Mouse (Mus musculus) NIH3T3 (cell line): Measurements from ENCODE around the gene Reck.

ENCODE experiments used
- DNase-seq: peaks from one replicate; pipeline ENCODE4 v3.0.0-alpha.2; 2012; ENCODE audit warnings: low read depth

The Reck gene

DNA sequence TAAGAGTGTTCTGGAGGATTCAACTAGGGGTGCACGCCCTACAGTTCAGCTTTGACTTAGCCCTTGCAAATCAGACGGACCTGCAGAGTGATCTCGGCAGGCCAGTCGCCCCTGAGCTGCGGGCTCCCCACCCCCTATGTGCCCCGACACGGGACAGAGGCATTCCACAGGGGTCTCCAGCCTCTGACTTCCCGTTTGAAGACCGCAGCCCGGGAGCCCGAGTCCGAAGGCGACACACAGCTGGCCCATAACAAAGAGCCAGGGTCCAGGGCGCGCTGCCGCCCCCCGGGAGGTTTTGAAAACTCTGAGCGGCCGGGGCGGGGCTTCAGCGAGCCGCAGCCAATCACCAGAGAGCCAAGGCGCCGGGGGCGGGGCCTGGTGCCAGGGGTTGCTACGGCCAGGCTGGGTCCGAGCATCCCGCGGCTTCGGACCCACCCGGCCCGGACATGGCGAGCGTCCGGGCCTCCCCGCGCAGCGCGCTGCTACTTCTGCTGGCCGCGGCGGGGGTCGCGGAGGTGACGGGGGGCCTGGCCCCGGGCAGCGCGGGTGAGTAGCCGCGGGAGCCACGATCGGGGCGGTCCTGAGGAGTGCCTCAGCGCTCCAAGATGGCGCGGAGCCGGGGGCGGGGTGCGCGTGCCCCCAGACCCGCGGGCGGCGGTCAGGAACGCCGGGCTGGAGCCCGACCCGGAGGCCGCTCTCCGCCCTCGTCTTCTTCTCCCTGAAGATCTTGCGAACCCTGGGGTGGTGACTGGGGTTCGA lies at the start of gene Reck:
TSS of gene Reck (plus strand) at position 371 of the 759 bp plus-strand sequence.
- peak; percentile 86 for DNase-seq

- no peak for DNase-seq
Observed at GRCm38 (mm10) chr4:43828806-43829205, 46.5 kb upstream of the Reck start.

- DNase-seq: no peak
Observed at GRCm38 (mm10) chr4:43832031-43832430, 43.3 kb upstream of the Reck start.

- no peak for DNase-seq
Observed at GRCm38 (mm10) chr4:43833752-43834151, 41.6 kb upstream of the Reck start.

- no peak for DNase-seq
Observed at GRCm38 (mm10) chr4:43834749-43835148, 40.6 kb upstream of the Reck start.

- DNase-seq: no peak
Observed at GRCm38 (mm10) chr4:43838326-43838725, 37.0 kb upstream of the Reck start.

DNA sequence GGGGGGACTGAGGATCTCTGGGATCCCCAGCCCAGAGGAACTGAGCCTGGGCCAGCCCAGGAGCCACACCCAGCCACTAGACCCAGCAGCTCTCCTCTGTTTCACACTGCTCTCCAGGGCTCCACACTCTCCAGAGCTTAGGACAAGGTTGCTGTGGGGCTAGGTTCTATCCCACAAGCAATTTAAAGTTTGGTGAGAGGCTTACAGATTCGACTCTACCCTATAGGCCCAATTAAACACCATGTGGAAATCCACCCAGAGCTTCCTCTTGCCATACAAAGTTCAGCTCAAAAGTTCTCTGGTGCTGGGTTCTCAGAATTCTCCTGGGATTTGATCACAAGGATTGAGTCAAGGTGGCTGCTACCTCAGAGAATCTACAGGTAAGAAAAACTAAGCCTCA lies 35.2 kb upstream of the Reck start, which contains the start of gene Olfr157:
TSS of gene Olfr157 (minus strand) at position 101 of the 400 bp plus-strand sequence.
- no peak for DNase-seq

DNA sequence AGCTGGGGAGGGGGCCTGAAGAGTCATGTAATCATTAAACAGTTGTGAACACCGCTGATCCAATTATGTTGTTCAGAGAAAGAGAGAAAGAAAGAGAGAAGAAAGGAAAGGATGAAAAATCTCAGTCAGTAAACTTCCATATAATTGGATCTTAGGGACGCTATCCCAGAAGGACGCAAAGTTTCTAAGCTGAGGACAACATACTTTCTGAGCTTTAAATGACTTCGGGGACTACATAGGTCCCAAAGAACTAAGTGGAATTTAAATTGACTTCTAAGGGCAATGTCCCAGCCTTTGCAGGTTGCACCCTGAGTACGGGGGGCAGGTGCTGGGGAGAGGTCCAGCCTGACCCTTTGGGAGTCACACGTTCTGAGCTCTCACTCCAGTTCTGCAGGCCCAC lies 24.1 kb upstream of the Reck start, which contains the start of gene Olfr155:
TSS of gene Olfr155 (plus strand) at position 301 of the 400 bp plus-strand sequence.
- DNase-seq: no peak

DNA sequence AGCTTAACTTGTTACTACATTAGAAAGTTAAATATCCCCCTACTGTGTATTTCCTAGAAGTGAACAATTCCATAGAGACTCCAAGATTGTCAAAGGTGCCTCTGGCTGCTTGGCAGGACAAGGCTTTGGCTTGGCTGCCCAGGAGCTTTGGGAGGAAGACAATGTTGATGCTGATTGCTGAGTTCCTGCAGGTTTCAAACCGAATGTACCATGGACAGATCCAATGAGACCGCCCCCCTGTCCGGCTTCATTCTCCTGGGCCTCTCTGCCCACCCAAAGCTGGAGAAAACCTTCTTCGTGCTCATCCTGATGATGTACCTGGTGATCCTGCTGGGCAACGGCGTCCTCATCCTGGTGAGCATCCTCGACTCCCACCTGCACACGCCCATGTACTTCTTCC lies 21.2 kb upstream of the Reck start:
- no peak for DNase-seq

GRCm38 (mm10) chr4:43859886-43860285 lies 15.4 kb upstream of the Reck start:
- DNase-seq: no peak

GRCm38 (mm10) chr4:43860744-43861519 lies 14.4 kb upstream of the Reck start:
- DNase-seq: peak; percentile 84

- no peak for DNase-seq
Observed at GRCm38 (mm10) chr4:43863298-43863697, 12.0 kb upstream of the Reck start.

DNA sequence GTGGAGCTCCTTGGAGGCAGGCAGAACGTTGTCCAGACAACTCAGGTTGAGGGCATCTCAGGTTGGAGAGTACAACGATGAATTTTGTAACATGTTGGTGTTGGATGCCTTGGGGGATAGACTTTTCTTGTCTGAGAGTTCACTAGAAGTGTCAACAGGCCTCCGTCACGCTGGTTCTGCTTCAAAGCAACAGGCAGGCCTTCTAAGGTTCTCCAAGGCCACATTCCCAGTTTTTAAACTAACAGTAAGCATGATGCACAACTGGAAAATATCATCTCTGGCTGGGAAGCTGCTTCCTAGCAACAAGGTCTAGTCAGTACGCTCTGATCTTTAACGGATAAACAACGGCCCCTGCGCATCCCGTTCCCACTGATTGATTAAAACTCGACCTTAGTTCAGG lies 5.5 kb upstream of the Reck start:
- no peak for DNase-seq

- DNase-seq: no peak
Observed at GRCm38 (mm10) chr4:43874501-43874900, 829 bp upstream of the Reck start.

- no peak for DNase-seq
Observed at GRCm38 (mm10) chr4:43875919-43876411, 635 bp downstream of the Reck start.

DNA sequence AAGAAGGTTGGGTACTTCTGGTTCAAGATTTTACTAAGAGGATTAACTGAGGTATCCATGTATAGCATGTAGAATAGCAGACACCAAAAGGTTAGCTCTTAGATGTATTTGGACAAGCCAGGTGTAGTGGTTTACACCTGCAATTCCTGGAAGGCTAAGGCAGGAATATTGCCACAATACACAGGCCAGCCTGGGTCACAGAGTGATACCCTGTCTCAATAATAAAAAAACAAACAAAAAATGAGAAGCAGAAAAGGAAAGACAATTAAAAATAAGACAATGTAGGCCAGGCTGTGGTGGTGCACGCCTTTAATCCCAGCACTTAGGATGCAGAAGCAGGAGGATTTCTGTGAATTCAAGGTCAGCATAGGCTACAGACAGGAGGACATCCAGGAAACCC lies 1.9 kb downstream of the Reck start:
- no peak for DNase-seq

- peak; percentile 65 for DNase-seq
Observed at GRCm38 (mm10) chr4:43878121-43878776, 2.9 kb downstream of the Reck start.

- no peak for DNase-seq
Observed at GRCm38 (mm10) chr4:43879566-43879965, 4.2 kb downstream of the Reck start.

- no peak for DNase-seq
Observed at GRCm38 (mm10) chr4:43884196-43884595, 8.9 kb downstream of the Reck start.

DNA sequence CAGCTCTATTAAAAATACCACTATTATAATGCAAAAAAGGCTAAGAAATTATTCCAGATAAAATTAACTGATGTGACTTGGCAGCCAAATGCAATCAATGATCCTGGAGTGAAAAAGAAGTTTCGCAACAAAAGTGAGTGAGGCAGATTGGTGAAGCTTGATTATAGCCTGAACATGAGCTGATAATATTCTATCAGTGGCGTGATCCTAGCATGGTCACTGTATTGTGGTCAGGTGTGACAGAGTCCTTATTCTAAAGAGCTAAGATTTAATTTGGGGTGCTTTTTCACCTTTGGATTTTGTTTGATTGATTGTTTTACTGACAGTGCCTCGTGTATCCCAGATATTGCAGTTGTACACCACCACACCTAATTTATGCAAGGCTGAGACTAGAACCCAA lies 15.9 kb downstream of the Reck start:
- no peak for DNase-seq

DNA sequence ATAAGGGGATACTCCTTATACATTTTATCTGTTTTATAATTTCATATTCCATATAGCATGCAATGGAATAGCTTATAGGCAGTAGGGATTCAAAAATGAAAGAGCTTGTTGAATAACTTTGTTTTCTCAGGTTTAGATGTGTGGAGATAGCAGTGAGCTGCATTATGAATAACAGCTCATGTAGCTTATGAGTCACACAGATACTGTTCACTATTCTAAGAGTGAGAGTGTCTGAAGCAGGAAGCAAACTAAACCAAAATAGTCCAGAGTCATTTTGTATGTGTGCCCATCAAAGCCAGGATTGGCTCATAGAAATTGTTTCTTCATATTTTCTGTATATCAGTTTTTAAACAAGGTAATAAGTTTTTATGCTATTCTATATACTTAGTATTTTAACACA lies 21.9 kb downstream of the Reck start:
- DNase-seq: peak; percentile 36

GRCm38 (mm10) chr4:43899197-43899596 lies 23.9 kb downstream of the Reck start:
- DNase-seq: no peak

DNA sequence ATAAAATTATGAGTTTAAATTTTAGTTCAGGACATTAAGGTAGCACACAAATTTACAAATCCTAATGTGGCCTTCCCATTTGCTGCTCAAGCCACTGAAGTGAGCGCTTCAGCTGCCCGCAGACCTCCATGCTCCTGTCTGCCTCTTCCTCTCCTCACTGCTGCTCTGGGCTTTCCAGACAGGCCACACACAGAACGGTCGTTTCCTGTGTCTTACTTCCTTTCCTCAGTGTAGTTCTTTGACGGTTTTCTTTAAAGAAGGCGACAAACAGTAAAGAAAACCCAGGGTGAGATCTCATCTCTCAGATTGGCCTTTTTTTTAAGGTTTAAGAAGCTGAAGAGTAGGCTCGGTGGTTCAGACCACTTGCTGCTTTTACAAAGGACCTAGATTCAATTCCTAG lies 28.4 kb downstream of the Reck start:
- no peak for DNase-seq
